Mouse (Mus musculus): ENCODE data around the gene Adra1b.

DNA sequence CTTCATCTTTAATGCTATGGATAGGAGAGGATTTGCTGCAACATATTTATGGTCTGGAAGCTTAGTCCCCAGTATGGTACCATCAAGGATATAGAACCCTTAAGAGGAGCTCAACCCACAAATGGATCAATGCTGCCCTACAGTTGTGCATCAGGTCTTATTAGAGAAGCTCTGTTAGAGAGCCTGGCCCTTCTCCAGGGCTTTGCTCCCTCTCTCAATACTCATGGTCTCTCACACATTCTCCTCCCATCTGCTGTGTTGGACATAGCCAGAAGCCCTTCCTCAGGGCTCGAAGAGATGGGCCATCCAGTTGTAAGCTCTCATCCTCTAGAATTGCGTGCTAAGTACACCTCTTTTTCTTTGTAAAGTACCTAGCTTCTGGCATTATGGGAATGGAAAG is 29.2 kb upstream of the Adra1b start:
- no peak for TF ChIP-seq POLR2A (IDR thresholded peaks at IDR 0.05; ENCODE audit: extremely low read depth, insufficient read depth, low read length)
- no peak for TF ChIP-seq CTCF (IDR thresholded peaks at IDR 0.05; ENCODE audit: low read depth, low read length)

Measured in liver, adult 2 months (tissue).